Mouse (Mus musculus): Measurements from ENCODE around the gene Cux1.

Gene Cux1

GRCm38 (mm10) chr5:136540055-136540838 is 27.0 kb downstream of the Cux1 start:
- DNase-seq (ENCODE audit: low read depth, low spot score) = no peak

GRCm38 (mm10) chr5:136536753-136537152 is 30.5 kb downstream of the Cux1 start:
- no peak for DNase-seq (ENCODE audit: low read depth, low spot score)

GRCm38 (mm10) chr5:136535976-136536725 is 31.1 kb downstream of the Cux1 start:
- no peak for DNase-seq (ENCODE audit: low read depth, low spot score)

GRCm38 (mm10) chr5:136535204-136535603 is 32.1 kb downstream of the Cux1 start:
- DNase-seq (ENCODE audit: low read depth, low spot score) = no peak

- DNase-seq (ENCODE audit: low read depth, low spot score) = no peak
Measured at GRCm38 (mm10) chr5:136533371-136534276, 33.7 kb downstream of the Cux1 start.

- no peak for DNase-seq (ENCODE audit: low read depth, low spot score)
Measured at GRCm38 (mm10) chr5:136531674-136532365, 35.5 kb downstream of the Cux1 start.

- DNase-seq (ENCODE audit: low read depth, low spot score) = no peak
Measured at GRCm38 (mm10) chr5:136530931-136531330, 36.4 kb downstream of the Cux1 start.

- DNase-seq (ENCODE audit: low read depth, low spot score) = no peak
Measured at GRCm38 (mm10) chr5:136529165-136529564, 38.1 kb downstream of the Cux1 start.

GRCm38 (mm10) chr5:136527871-136528270 is 39.4 kb downstream of the Cux1 start:
- no peak for DNase-seq (ENCODE audit: low read depth, low spot score)

GRCm38 (mm10) chr5:136526545-136526909 is 40.8 kb downstream of the Cux1 start:
- no peak for DNase-seq (ENCODE audit: low read depth, low spot score)

- DNase-seq (ENCODE audit: low read depth, low spot score) = no peak
Measured at GRCm38 (mm10) chr5:136525896-136526544, 41.3 kb downstream of the Cux1 start.

GRCm38 (mm10) chr5:136522843-136523463 is 44.3 kb downstream of the Cux1 start:
- no peak for DNase-seq (ENCODE audit: low read depth, low spot score)

GRCm38 (mm10) chr5:136521656-136522055 is 45.6 kb downstream of the Cux1 start:
- DNase-seq (ENCODE audit: low read depth, low spot score) = no peak

- no peak for DNase-seq (ENCODE audit: low read depth, low spot score)
Measured at GRCm38 (mm10) chr5:136518648-136519437, 48.4 kb downstream of the Cux1 start.

GRCm38 (mm10) chr5:136517510-136517909 is 49.8 kb downstream of the Cux1 start:
- no peak for DNase-seq (ENCODE audit: low read depth, low spot score)

- no peak for DNase-seq (ENCODE audit: low read depth, low spot score)
Measured at GRCm38 (mm10) chr5:136516593-136516992, 50.7 kb downstream of the Cux1 start.

GRCm38 (mm10) chr5:136514049-136514677 is 53.1 kb downstream of the Cux1 start:
- DNase-seq (ENCODE audit: low read depth, low spot score) = no peak

GRCm38 (mm10) chr5:136512103-136512674 is 55.1 kb downstream of the Cux1 start:
- no peak for DNase-seq (ENCODE audit: low read depth, low spot score)

GRCm38 (mm10) chr5:136511378-136511777 is 55.9 kb downstream of the Cux1 start:
- DNase-seq (ENCODE audit: low read depth, low spot score) = no peak

All from WW6 (cell line).